Mouse (Mus musculus) thymus, postnatal 10 days (tissue): ENCODE data around the gene Ankrd22.

Source experiments
- DNase-seq, 2 experiments: peaks; one replicate each; pipeline ENCODE4 v3.0.0; 2021; ENCODE audit warnings: low spot score in 2 of 2

Ankrd22 gene

GRCm38 (mm10) chr19:34181234-34181633, 15.4 kb upstream of the Ankrd22 start:
- no peak for DNase-seq

- no peak for DNase-seq
These were observed 14.5 kb upstream of the Ankrd22 start for GRCm38 (mm10) chr19:34180316-34180715.

- DNase-seq, result no peak
These were observed 13.3 kb upstream of the Ankrd22 start for GRCm38 (mm10) chr19:34179136-34179535.

GRCm38 (mm10) chr19:34174004-34174403, 8.2 kb upstream of the Ankrd22 start:
- no peak for DNase-seq

- DNase-seq, result no peak
These were observed 5.3 kb upstream of the Ankrd22 start for GRCm38 (mm10) chr19:34171167-34171566.

- DNase-seq, result no peak
These were observed 3.3 kb upstream of the Ankrd22 start for GRCm38 (mm10) chr19:34169121-34169520.

GRCm38 (mm10) chr19:34167896-34168661, 2.2 kb upstream of the Ankrd22 start:
- peak; percentile 44 to 50 for DNase-seq

- DNase-seq, result no peak
These were observed 533 bp upstream of the Ankrd22 start for GRCm38 (mm10) chr19:34166386-34166785.

GRCm38 (mm10) chr19:34162693-34163092, 3.2 kb downstream of the Ankrd22 start:
- no peak for DNase-seq

- DNase-seq, result no peak
These were observed 12.3 kb downstream of the Ankrd22 start for GRCm38 (mm10) chr19:34153263-34154144.

- DNase-seq, result peak in 1 of 2 experiments; percentile 69
These were observed 13.9 kb downstream of the Ankrd22 start for GRCm38 (mm10) chr19:34151909-34152308.

- no peak for DNase-seq
These were observed 17.4 kb downstream of the Ankrd22 start for GRCm38 (mm10) chr19:34148421-34148820.

- DNase-seq, result no peak
These were observed 26.3 kb downstream of the Ankrd22 start for GRCm38 (mm10) chr19:34139431-34140046.

- DNase-seq, result no peak
These were observed 27.0 kb downstream of the Ankrd22 start for GRCm38 (mm10) chr19:34138720-34139430.

- no peak for DNase-seq
These were observed 45.6 kb downstream of the Ankrd22 start for GRCm38 (mm10) chr19:34120107-34120731.

- DNase-seq, result no peak
These were observed 46.2 kb downstream of the Ankrd22 start for GRCm38 (mm10) chr19:34119653-34120052.

- DNase-seq, result no peak
These were observed 46.8 kb downstream of the Ankrd22 start for GRCm38 (mm10) chr19:34119102-34119501.

GRCm38 (mm10) chr19:34104841-34105240, 61.0 kb downstream of the Ankrd22 start:
- DNase-seq, result no peak

- DNase-seq, result no peak
These were observed 64.0 kb downstream of the Ankrd22 start for GRCm38 (mm10) chr19:34101888-34102287.

- DNase-seq, result no peak
These were observed 65.2 kb downstream of the Ankrd22 start, which contains the start of gene Lipm for GRCm38 (mm10) chr19:34100633-34101032. Gene Lipm (plus strand): TSS chr19:34100933.

- no peak for DNase-seq
These were observed 69.6 kb downstream of the Ankrd22 start for GRCm38 (mm10) chr19:34096228-34096627.
